Mouse (Mus musculus) olfactory bulb, adult 2 months (tissue): ENCODE data around the gene Myo6.

Experiments
- CTCF ChIP-seq: fragments of 200-500 bp; IDR thresholded peaks from 2 replicates; pipeline ENCODE4 v1.5.1; 2012; ENCODE audit warnings: low read depth, mild to moderate bottlenecking, low read length, moderate library complexity; ENCODE audit not compliant: insufficient read depth
- POLR2A ChIP-seq: fragments of 200-500 bp; IDR thresholded peaks from 2 replicates; pipeline ENCODE4 v1.6.1; 2012; ENCODE audit warnings: mild to moderate bottlenecking, low read depth, low read length, moderate library complexity; ENCODE audit not compliant: insufficient read depth

- no peak for TF ChIP-seq POLR2A
- no peak for TF ChIP-seq CTCF
Observed at GRCm38 (mm10) chr9:80156780-80157179, 8.1 kb upstream of the Myo6 start.
